Mouse (Mus musculus) olfactory bulb, adult 2 months (tissue): ENCODE data around the gene Ppp1r12b. TPM values are rescaled to one million over a fixed set of nuclear protein-coding genes. Genes with fewer than 3 reads are reported as not detected.

Experiments used
- H3K27ac ChIP-seq: fragments of 200-500 bp; 2 replicates; pipeline ENCODE4 v1.5.1; 2012; ENCODE audit warnings: low read depth, low read length; ENCODE audit not compliant: insufficient read depth
- H3K4me1 ChIP-seq: fragments of 200-500 bp; 2 replicates; pipeline ENCODE4 v1.6.1; 2012; ENCODE audit warnings: low read length; ENCODE audit not compliant: control insufficient read depth, insufficient read depth
- H3K4me3 ChIP-seq: fragments of 200-500 bp; 2 replicates; pipeline ENCODE4 v1.5.1; 2012; ENCODE audit warnings: mild to moderate bottlenecking, low read depth, low read length, moderate library complexity; ENCODE audit not compliant: insufficient read depth
- CTCF ChIP-seq: fragments of 200-500 bp; IDR thresholded peaks from 2 replicates; pipeline ENCODE4 v1.5.1; 2012; ENCODE audit warnings: low read depth, mild to moderate bottlenecking, low read length, moderate library complexity; ENCODE audit not compliant: insufficient read depth
- POLR2A ChIP-seq: fragments of 200-500 bp; IDR thresholded peaks from 2 replicates; pipeline ENCODE4 v1.6.1; 2012; ENCODE audit warnings: mild to moderate bottlenecking, low read depth, low read length, moderate library complexity; ENCODE audit not compliant: insufficient read depth
- WGBS: fragments of 180-500 bp; shearing (Covaris S2); methylation state at CpG from one replicate; pipeline ENCODE4 v1.1.7; 2018; 5-methylcytosine and 5-hydroxymethylcytosine counted together
- polyA plus RNA-seq: library from polyadenylated mRNA; stranded (reverse); fragments of >200 nt; gene quantifications from 2 replicates; pipeline ENCODE4 v1.2.4, GENCODE M21; 2012; ENCODE audit warnings: low replicate concordance; ENCODE audit not compliant: missing spikeins, insufficient read depth, insufficient read length

The Ppp1r12b gene
- polyA plus RNA-seq, 1 experiment, result 34.2 TPM

GRCm38 (mm10) chr1:134823323-134823722, 132.4 kb downstream of the Ppp1r12b start:
- Histone ChIP-seq H3K4me3 (no peak overlapping the region), H3K27ac (peak overlapping the region; percentile 57; the same call in 1 of the 2 replicates), H3K4me1 (peaks cover 13% of the 10 kb centered on the region)
- 72% methylated on average over 8 of the region's 8 CpGs for WGBS
- TF ChIP-seq POLR2A (no peak), CTCF (no peak)

- TF ChIP-seq CTCF (no peak), POLR2A (no peak)
- 92% methylated on average over 3 of the region's 3 CpGs for WGBS
- H3K4me3 ChIP-seq, result no peak overlapping the region
- no peak overlapping the region for H3K27ac ChIP-seq
- peaks cover 21% of the 10 kb centered on the region for H3K4me1 ChIP-seq
Observed at GRCm38 (mm10) chr1:134820882-134821281, 134.9 kb downstream of the Ppp1r12b start.

- Histone ChIP-seq H3K4me3 (no peak overlapping the region), H3K27ac (no peak overlapping the region), H3K4me1 (peaks cover 18% of the 10 kb centered on the region)
- 84% methylated on average over 11 of the region's 11 CpGs for WGBS
- TF ChIP-seq CTCF (no peak), POLR2A (no peak)
Observed at GRCm38 (mm10) chr1:134819196-134819595, 136.5 kb downstream of the Ppp1r12b start.

- Histone ChIP-seq H3K27ac (no peak overlapping the region), H3K4me3 (no peak overlapping the region), H3K4me1 (peaks cover 18% of the 10 kb centered on the region)
- WGBS, result 43% methylated on average over 3 of the region's 3 CpGs
- TF ChIP-seq CTCF (no peak), POLR2A (no peak)
Observed at GRCm38 (mm10) chr1:134818716-134819115, 137.0 kb downstream of the Ppp1r12b start.

- no peak overlapping the region for H3K4me3 ChIP-seq
- H3K4me1 ChIP-seq, result peaks cover 15% of the 10 kb centered on the region
- TF ChIP-seq POLR2A, result no peak
- TF ChIP-seq CTCF, result no peak
- peak overlapping the region; percentile 26; the same call in 1 of the 2 replicates for H3K27ac ChIP-seq
- 92% methylated on average over 6 of the region's 6 CpGs for WGBS
Observed at GRCm38 (mm10) chr1:134817916-134818595, 137.7 kb downstream of the Ppp1r12b start.

GRCm38 (mm10) chr1:134817120-134817519, 138.6 kb downstream of the Ppp1r12b start:
- H3K4me1 ChIP-seq, result peaks cover 15% of the 10 kb centered on the region
- WGBS, result 86% methylated on average over 1 of the region's 1 CpGs
- H3K27ac ChIP-seq, result no peak overlapping the region
- TF ChIP-seq CTCF (no peak), POLR2A (no peak)
- H3K4me3 ChIP-seq, result no peak overlapping the region

GRCm38 (mm10) chr1:134816617-134817016, 139.1 kb downstream of the Ppp1r12b start:
- TF ChIP-seq POLR2A (no peak), CTCF (no peak)
- Histone ChIP-seq H3K4me1 (peaks cover 15% of the 10 kb centered on the region), H3K4me3 (no peak overlapping the region), H3K27ac (no peak overlapping the region)
- WGBS, result 26% methylated on average over 6 of the region's 6 CpGs

- no peak for TF ChIP-seq POLR2A
- TF ChIP-seq CTCF, result no peak
- no peak overlapping the region for H3K27ac ChIP-seq
- peaks cover 15% of the 10 kb centered on the region for H3K4me1 ChIP-seq
- 55% methylated on average over 3 of the region's 3 CpGs for WGBS
- no peak overlapping the region for H3K4me3 ChIP-seq
Observed at GRCm38 (mm10) chr1:134815748-134816147, 140.0 kb downstream of the Ppp1r12b start.

- H3K27ac ChIP-seq, result no peak overlapping the region
- H3K4me1 ChIP-seq, result peaks cover 13% of the 10 kb centered on the region
- WGBS, result 38% methylated on average over 9 of the region's 9 CpGs
- H3K4me3 ChIP-seq, result no peak overlapping the region
- TF ChIP-seq CTCF, result no peak
- no peak for TF ChIP-seq POLR2A
Observed at GRCm38 (mm10) chr1:134805471-134805870, 150.3 kb downstream of the Ppp1r12b start.
